40 mouse cellular contexts compared by ENCODE assay signal in the genomic region with DNA sequence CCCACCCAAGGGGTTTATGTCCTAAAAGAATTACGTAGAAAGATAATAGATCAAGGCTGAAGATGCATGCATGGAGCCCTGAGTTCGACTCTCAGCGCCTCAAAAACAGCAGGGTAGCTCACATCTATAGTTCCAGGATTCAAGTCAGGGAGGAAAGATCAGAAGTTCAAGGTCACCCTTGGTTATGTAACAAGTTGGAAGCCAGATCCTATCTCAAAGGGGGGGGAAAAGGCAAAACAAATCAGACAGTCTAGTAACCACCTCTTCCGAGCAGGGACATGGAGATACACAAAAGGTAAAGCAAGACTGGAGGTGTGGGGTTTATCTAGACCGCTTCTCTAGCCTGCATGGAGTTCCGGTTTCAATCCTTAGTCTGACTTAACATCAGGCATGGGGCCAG. TPM values are rescaled to one million over a fixed set of nuclear protein-coding genes. Genes with fewer than 3 reads are reported as not detected.
"Had no signal": no experiment of that assay in that cellular context is flagged by ENCODE, and none has a peak within 500 bp of the region (broad histone marks: within the 10 kb centered on the region; RNA-seq: fewer than 3 reads in every experiment).

No protein-coding gene starts in this region.

- DNase-seq: gastrocnemius, postnatal 14 days; gastrocnemius, postnatal 36 days; heart, adult 11 months; heart, postnatal 14 days; heart, postnatal 36 days; kidney, adult 18-20 months; kidney, adult 8-10 months; kidney, postnatal 10 days; kidney, postnatal 4 days; lung, adult 18-20 months had no signal

- H3K4me1 ChIP-seq: limb, embryonic 13.5 days; liver, embryonic 12.5 days had no signal

- H3K4me3 ChIP-seq: heart, embryonic 10.5 days; heart, embryonic 12.5 days; hindbrain, embryonic 12.5 days; intestine, embryonic 15.5 days; layer of hippocampus, adult 2 months; left cerebral cortex, adult 2 months; limb, embryonic 13.5 days; limb, embryonic 15.5 days; liver, embryonic 12.5 days had no signal

- H3K9me3 ChIP-seq: heart, embryonic 10.5 days; heart, embryonic 12.5 days; hindbrain, embryonic 12.5 days; intestine, embryonic 15.5 days; limb, embryonic 15.5 days; liver, embryonic 12.5 days had no signal

- H3K27ac ChIP-seq: heart, embryonic 10.5 days; hindbrain, embryonic 12.5 days; hindbrain, embryonic 14.5 days; intestine, embryonic 15.5 days; layer of hippocampus, adult 2 months; left cerebral cortex, adult 2 months; limb, embryonic 13.5 days; limb, embryonic 15.5 days; liver, embryonic 12.5 days; liver, embryonic 14.5 days had no signal

- H3K9ac ChIP-seq: heart, embryonic 12.5 days; hindbrain, embryonic 12.5 days; hindbrain, embryonic 14.5 days; intestine, embryonic 15.5 days; limb, embryonic 13.5 days; limb, embryonic 15.5 days; liver, embryonic 12.5 days; liver, embryonic 14.5 days had no signal

- H3K36me3 ChIP-seq: intestine, embryonic 15.5 days had no signal

RNA-seq across cellular contexts. Expression of a gene that starts 2.1 kb away (rescaled TPM):
- total RNA-seq: gastrocnemius, adult 18-20 months; gastrocnemius, adult 8-10 months; gastrocnemius, postnatal 14 days; gastrocnemius, postnatal 36 days; heart, adult 8-10 months; heart, postnatal 14 days; heart, postnatal 36 days; hematopoietic stem cell, adult 5-6 weeks; layer of hippocampus, adult 2 months; layer of hippocampus, postnatal 10 days; layer of hippocampus, postnatal 25 days; left cerebral cortex, adult 2 months; left cerebral cortex, postnatal 14 days; left cerebral cortex, postnatal 36 days; liver, adult 2 months had no signal
- polyA plus RNA-seq: heart, embryonic 10.5 days; heart, embryonic 12.5 days; heart, embryonic 14.5 days; heart, embryonic 16.5 days; hindbrain, embryonic 12.5 days; hindbrain, embryonic 14.5 days; hindbrain, embryonic 16.5 days; inflammation-experienced regulatory T-cells, adult 6 months; intestine, embryonic 15.5 days; intestine, postnatal 0 days; kidney, embryonic 14.5 days; kidney, embryonic 16.5 days; limb, embryonic 11.5 days; limb, embryonic 13.5 days; limb, embryonic 15.5 days; liver, adult 2 months; liver, embryonic 12.5 days; liver, embryonic 14.5 days; liver, embryonic 16.5 days had no signal

RNA-seq across cellular contexts. Expression of a gene that starts 6.6 kb away (rescaled TPM):
- total RNA-seq: gastrocnemius, adult 18-20 months; gastrocnemius, adult 8-10 months; gastrocnemius, postnatal 36 days; heart, postnatal 14 days; hematopoietic stem cell, adult 5-6 weeks had no signal
- polyA plus RNA-seq: inflammation-experienced regulatory T-cells, adult 6 months; liver, adult 2 months; liver, embryonic 14.5 days had no signal

RNA-seq across cellular contexts. Expression of a gene that starts 16.9 kb away (rescaled TPM):
- total RNA-seq: gastrocnemius, adult 18-20 months; gastrocnemius, postnatal 14 days; gastrocnemius, postnatal 36 days; heart, adult 8-10 months; heart, postnatal 14 days; heart, postnatal 36 days; layer of hippocampus, adult 2 months; layer of hippocampus, postnatal 10 days; layer of hippocampus, postnatal 25 days; left cerebral cortex, adult 2 months; left cerebral cortex, postnatal 14 days; left cerebral cortex, postnatal 36 days; liver, adult 2 months had no signal
- polyA plus RNA-seq: gonadal fat pad, adult 2 months; heart, embryonic 12.5 days; heart, embryonic 14.5 days; heart, embryonic 16.5 days; hindbrain, embryonic 12.5 days; hindbrain, embryonic 14.5 days; hindbrain, embryonic 16.5 days; inflammation-experienced regulatory T-cells, adult 6 months; intestine, embryonic 15.5 days; intestine, postnatal 0 days; kidney, embryonic 14.5 days; kidney, embryonic 16.5 days; limb, embryonic 11.5 days; limb, embryonic 13.5 days; limb, embryonic 15.5 days; liver, adult 2 months; liver, embryonic 12.5 days; liver, embryonic 14.5 days; liver, embryonic 16.5 days had no signal

RNA-seq across cellular contexts. Expression of a gene that starts 18.6 kb away (rescaled TPM):
- total RNA-seq: gastrocnemius, adult 18-20 months; gastrocnemius, adult 8-10 months; gastrocnemius, postnatal 14 days; gastrocnemius, postnatal 36 days; heart, adult 8-10 months; heart, postnatal 14 days; heart, postnatal 36 days; hematopoietic stem cell, adult 5-6 weeks; layer of hippocampus, adult 2 months; layer of hippocampus, postnatal 10 days; layer of hippocampus, postnatal 25 days; left cerebral cortex, adult 2 months; left cerebral cortex, postnatal 14 days; left cerebral cortex, postnatal 36 days; liver, adult 2 months had no signal
- polyA plus RNA-seq: gonadal fat pad, adult 2 months; heart, embryonic 10.5 days; heart, embryonic 12.5 days; heart, embryonic 14.5 days; heart, embryonic 16.5 days; hindbrain, embryonic 12.5 days; hindbrain, embryonic 14.5 days; hindbrain, embryonic 16.5 days; inflammation-experienced regulatory T-cells, adult 6 months; intestine, embryonic 15.5 days; intestine, postnatal 0 days; kidney, embryonic 14.5 days; kidney, embryonic 16.5 days; limb, embryonic 11.5 days; limb, embryonic 13.5 days; limb, embryonic 15.5 days; liver, adult 2 months; liver, embryonic 12.5 days; liver, embryonic 14.5 days; liver, embryonic 16.5 days had no signal
